Mouse (Mus musculus): ENCODE results near the gene Ttc25. TPM values are rescaled to one million over a fixed set of nuclear protein-coding genes. Genes with fewer than 3 reads are reported as not detected.

Ttc25 gene
- polyA plus RNA-seq, 2 experiments = 0.14 to 0.55 TPM

GRCm38 (mm10) chr11:100619982-100620381, 74.6 kb downstream of the Ttc25 start, which contains the start of gene Dnajc7:
Dnajc7 (minus strand) TSS chr11:100620168.
- Histone ChIP-seq H3K27me3 (ENCODE audit: control insufficient read depth, insufficient read depth, low read length) (no peaks in the 10 kb centered on the region), H3K9ac (ENCODE audit: low read depth, low read length, severe bottlenecking) (peak within 1 kb of the TSS; percentile 96), H3K4me1 (ENCODE audit: control insufficient read depth, insufficient read depth, low read length) (peaks cover 21% of the 10 kb centered on the region), H3K9me3 (ENCODE audit: control insufficient read depth, low read length) (no peaks in the 10 kb centered on the region), H3K36me3 (ENCODE audit: control insufficient read depth, insufficient read depth, low read length) (peaks cover 12% of the 10 kb centered on the region), H3K4me2 (replicated peaks; ENCODE audit: low read depth, low read length, severe bottlenecking) (peak within 1 kb of the TSS; percentile 79), H3K27ac (replicated peaks; ENCODE audit: low read depth, low read length) (peak within 1 kb of the TSS; percentile 92), H3K4me3 (replicated peaks; ENCODE audit: low read length) (peak within 1 kb of the TSS; percentile 98)
- no peak for ATAC-seq (ENCODE audit: low FRiP score, low read depth)
- no peak for DNase-seq (ENCODE audit: low spot score)
- TF ChIP-seq POLR2A (IDR thresholded peaks at IDR 0.05; ENCODE audit: borderline replicate concordance, extremely low read depth, insufficient read depth, insufficient read length) = no peak
- WGBS = 2% methylated on average over 11 of the region's 11 CpGs

Other genes with a start within 250 kb of the Ttc25 start
- gene Eif1, start 225.7 kb upstream of the Ttc25 start, polyA plus RNA-seq (2012; rRNA removed) = 229 and 342 TPM in 2 replicates
- gene Eif1, start 225.7 kb upstream of the Ttc25 start, polyA plus RNA-seq (2014; fragmentation: Nextera tagmentation; extraction: Ambion mirVana) = 1,852 and 1,886 TPM in 2 replicates
- gene Gast, start 211.2 kb upstream of the Ttc25 start, polyA plus RNA-seq (2012; rRNA removed) = 0.36 and 0.74 TPM in 2 replicates
- gene Gast, start 211.2 kb upstream of the Ttc25 start, polyA plus RNA-seq (2014; fragmentation: Nextera tagmentation; extraction: Ambion mirVana) = 0.47 and 0.50 TPM in 2 replicates
- gene Hap1, start 189.5 kb upstream of the Ttc25 start, polyA plus RNA-seq (2012; rRNA removed) = 3.8 and 4.4 TPM in 2 replicates
- gene Hap1, start 189.5 kb upstream of the Ttc25 start, polyA plus RNA-seq (2014; fragmentation: Nextera tagmentation; extraction: Ambion mirVana) = 1.4 and 1.6 TPM in 2 replicates
- gene Jup, start 147.8 kb upstream of the Ttc25 start, polyA plus RNA-seq (2012; rRNA removed) = 111 and 123 TPM in 2 replicates
- 145 and 159 TPM in 2 replicates for gene Jup, start 147.8 kb upstream of the Ttc25 start, polyA plus RNA-seq (2014; fragmentation: Nextera tagmentation; extraction: Ambion mirVana)
- 120 and 160 TPM in 2 replicates for gene P3h4, start 130.8 kb upstream of the Ttc25 start, polyA plus RNA-seq (2012; rRNA removed)
- 92.1 and 95.2 TPM in 2 replicates for gene P3h4, start 130.8 kb upstream of the Ttc25 start, polyA plus RNA-seq (2014; fragmentation: Nextera tagmentation; extraction: Ambion mirVana)
- gene Fkbp10, start 129.9 kb upstream of the Ttc25 start, polyA plus RNA-seq (2012; rRNA removed) = 251 and 316 TPM in 2 replicates
- 179 and 187 TPM in 2 replicates for gene Fkbp10, start 129.9 kb upstream of the Ttc25 start, polyA plus RNA-seq (2014; fragmentation: Nextera tagmentation; extraction: Ambion mirVana)
- gene Nt5c3b, start 103.8 kb upstream of the Ttc25 start, polyA plus RNA-seq (2012; rRNA removed) = 131 and 140 TPM in 2 replicates
- gene Nt5c3b, start 103.8 kb upstream of the Ttc25 start, polyA plus RNA-seq (2014; fragmentation: Nextera tagmentation; extraction: Ambion mirVana) = 138 and 147 TPM in 2 replicates
- gene Klhl10, start 103.7 kb upstream of the Ttc25 start, polyA plus RNA-seq (2012; rRNA removed) = 1.9 and 2.5 TPM in 2 replicates
- 0.74 and 1.0 TPM in 2 replicates for gene Klhl10, start 103.7 kb upstream of the Ttc25 start, polyA plus RNA-seq (2014; fragmentation: Nextera tagmentation; extraction: Ambion mirVana)
- gene Klhl11, start 72.9 kb upstream of the Ttc25 start, polyA plus RNA-seq (2012; rRNA removed) = 5.5 and 5.8 TPM in 2 replicates
- gene Klhl11, start 72.9 kb upstream of the Ttc25 start, polyA plus RNA-seq (2014; fragmentation: Nextera tagmentation; extraction: Ambion mirVana) = 11.5 and 12.5 TPM in 2 replicates
- gene Acly, start 17.6 kb upstream of the Ttc25 start, polyA plus RNA-seq (2012; rRNA removed) = 108 and 118 TPM in 2 replicates
- 156 and 159 TPM in 2 replicates for gene Acly, start 17.6 kb upstream of the Ttc25 start, polyA plus RNA-seq (2014; fragmentation: Nextera tagmentation; extraction: Ambion mirVana)
- gene Cnp, start 29.3 kb downstream of the Ttc25 start, polyA plus RNA-seq (2012; rRNA removed) = 15.9 and 17.0 TPM in 2 replicates
- 21.3 and 26.0 TPM in 2 replicates for gene Cnp, start 29.3 kb downstream of the Ttc25 start, polyA plus RNA-seq (2014; fragmentation: Nextera tagmentation; extraction: Ambion mirVana)
- 68.7 and 90.5 TPM in 2 replicates for gene Nkiras2, start 73.6 kb downstream of the Ttc25 start, polyA plus RNA-seq (2012; rRNA removed)
- gene Nkiras2, start 73.6 kb downstream of the Ttc25 start, polyA plus RNA-seq (2014; fragmentation: Nextera tagmentation; extraction: Ambion mirVana) = 76.4 and 82.9 TPM in 2 replicates
- gene Dnajc7, start 74.6 kb downstream of the Ttc25 start, polyA plus RNA-seq (2012; rRNA removed) = 179 and 225 TPM in 2 replicates
- gene Dnajc7, start 74.6 kb downstream of the Ttc25 start, polyA plus RNA-seq (2014; fragmentation: Nextera tagmentation; extraction: Ambion mirVana) = 73.3 and 74.1 TPM in 2 replicates
- 6.4 and 10.0 TPM in 2 replicates for gene Zfp385c, start 146.8 kb downstream of the Ttc25 start, polyA plus RNA-seq (2012; rRNA removed)
- gene Zfp385c, start 146.8 kb downstream of the Ttc25 start, polyA plus RNA-seq (2014; fragmentation: Nextera tagmentation; extraction: Ambion mirVana) = 0.72 and 1.5 TPM in 2 replicates
- 3.2 and 3.9 TPM in 2 replicates for gene Dhx58, start 158.7 kb downstream of the Ttc25 start, polyA plus RNA-seq (2012; rRNA removed)
- gene Dhx58, start 158.7 kb downstream of the Ttc25 start, polyA plus RNA-seq (2014; fragmentation: Nextera tagmentation; extraction: Ambion mirVana) = 2.2 and 2.3 TPM in 2 replicates
- gene Kat2a, start 166.9 kb downstream of the Ttc25 start, polyA plus RNA-seq (2012; rRNA removed) = 70.8 and 78.1 TPM in 2 replicates
- 55.8 and 57.4 TPM in 2 replicates for gene Kat2a, start 166.9 kb downstream of the Ttc25 start, polyA plus RNA-seq (2014; fragmentation: Nextera tagmentation; extraction: Ambion mirVana)
- not detected in 2 replicates for gene Hspb9, start 168.2 kb downstream of the Ttc25 start, polyA plus RNA-seq (2012; rRNA removed)
- gene Hspb9, start 168.2 kb downstream of the Ttc25 start, polyA plus RNA-seq (2014; fragmentation: Nextera tagmentation; extraction: Ambion mirVana) = 0.77 TPM in 1 of 2 replicates, not detected in the other
- 188 and 227 TPM in 2 replicates for gene Rab5c, start 192.6 kb downstream of the Ttc25 start, polyA plus RNA-seq (2012; rRNA removed)
- 73.2 and 75.1 TPM in 2 replicates for gene Rab5c, start 192.6 kb downstream of the Ttc25 start, polyA plus RNA-seq (2014; fragmentation: Nextera tagmentation; extraction: Ambion mirVana)
- gene Kcnh4, start 214.3 kb downstream of the Ttc25 start, polyA plus RNA-seq (2012; rRNA removed) = 0.09 TPM in 2 replicates
- not detected in 2 replicates for gene Kcnh4, start 214.3 kb downstream of the Ttc25 start, polyA plus RNA-seq (2014; fragmentation: Nextera tagmentation; extraction: Ambion mirVana)
- gene Hcrt, start 217.3 kb downstream of the Ttc25 start, polyA plus RNA-seq (2012; rRNA removed) = not detected in 2 replicates
- gene Hcrt, start 217.3 kb downstream of the Ttc25 start, polyA plus RNA-seq (2014; fragmentation: Nextera tagmentation; extraction: Ambion mirVana) = not detected in 2 replicates
- 12.1 and 14.0 TPM in 2 replicates for gene Ghdc, start 225.3 kb downstream of the Ttc25 start, polyA plus RNA-seq (2012; rRNA removed)
- 3.7 and 5.7 TPM in 2 replicates for gene Ghdc, start 225.3 kb downstream of the Ttc25 start, polyA plus RNA-seq (2014; fragmentation: Nextera tagmentation; extraction: Ambion mirVana)